Mouse (Mus musculus) stomach, postnatal 0 days (tissue): Measurements from ENCODE around the gene Shroom2. TPM values are rescaled to one million over a fixed set of nuclear protein-coding genes. Genes with fewer than 3 reads are reported as not detected.
A peak's percentile ranks its signal among the peaks of the same experiment; 100 is the strongest.

Experiments
- ATAC-seq: fragments of 200-750 bp; cut with Nextera tagmentation; 2 replicates; pipeline ENCODE4 v1.8.0; 2017; ENCODE audit not compliant: low FRiP score, low TSS enrichment
- DNase-seq: peaks from one replicate; pipeline ENCODE4 v3.0.0-alpha.2; 2016; ENCODE audit warnings: low spot score
- H3K27ac ChIP-seq: fragments of 300-500 bp; sonication (generic); replicated peaks from 2 replicates; pipeline ENCODE4 v1.5.1; 2014; ENCODE audit warnings: mild to moderate bottlenecking, control low read depth
- H3K27me3 ChIP-seq: fragments of 300-500 bp; sonication (generic); 2 replicates; pipeline ENCODE4 v1.6.1; 2014; ENCODE audit warnings: low read length; ENCODE audit not compliant: control insufficient read depth, insufficient read depth
- H3K36me3 ChIP-seq: fragments of 300-500 bp; sonication (generic); 2 replicates; pipeline ENCODE4 v1.6.1; 2014; ENCODE audit warnings: low read length, mixed read lengths; ENCODE audit not compliant: control insufficient read depth, insufficient read depth
- H3K4me1 ChIP-seq: fragments of 300-500 bp; sonication (generic); replicated peaks from 2 replicates; pipeline ENCODE4 v1.6.1; 2014; ENCODE audit warnings: antibody characterized with exemption; ENCODE audit not compliant: control insufficient read depth, insufficient read depth
- H3K4me2 ChIP-seq: fragments of 300-500 bp; sonication (generic); replicated peaks from 2 replicates; pipeline ENCODE4 v1.6.1; 2014; ENCODE audit warnings: low read depth, mild to moderate bottlenecking, control low read depth, moderate library complexity
- H3K4me3 ChIP-seq: fragments of 300-500 bp; sonication (generic); 2 replicates; pipeline ENCODE4 v1.5.1; 2014; ENCODE audit warnings: low read depth, low read length, control low read depth
- H3K9ac ChIP-seq: fragments of 300-500 bp; sonication (generic); 2 replicates; pipeline ENCODE4 v1.6.1; 2014; ENCODE audit warnings: mild to moderate bottlenecking, low read length, control low read depth, mixed read lengths
- H3K9me3 ChIP-seq: fragments of 300-500 bp; sonication (generic); 2 replicates; pipeline ENCODE4 v1.6.1; 2016; ENCODE audit warnings: low read length; ENCODE audit not compliant: control insufficient read depth
- CTCF ChIP-seq: IDR thresholded peaks from 2 replicates; pipeline ENCODE4 v1.5.1; 2016; ENCODE audit warnings: antibody characterized with exemption, low read depth, mild to moderate bottlenecking, moderate library complexity
- EP300 ChIP-seq: optimal IDR thresholded peaks from 2 replicates; pipeline ENCODE3; 2016; ENCODE audit warnings: antibody characterized with exemption
- WGBS: fragments of 180-500 bp; shearing (Covaris S2); extraction: QIAGEN DNeasy Blood & Tissue Kit; methylation state at CpG from one replicate; pipeline ENCODE4 v1.1.7; 2014; 5-methylcytosine and 5-hydroxymethylcytosine counted together
- polyA plus RNA-seq: library from polyadenylated mRNA; unstranded; fragments of >200 nt; fragmentation: Nextera tagmentation; extraction: Ambion mirVana; gene quantifications from 2 replicates; pipeline ENCODE4 v1.2.1, GENCODE M21; 2015

Shroom2 gene
- polyA plus RNA-seq, 1 experiment from 2014 or later: 2.1 TPM

DNA sequence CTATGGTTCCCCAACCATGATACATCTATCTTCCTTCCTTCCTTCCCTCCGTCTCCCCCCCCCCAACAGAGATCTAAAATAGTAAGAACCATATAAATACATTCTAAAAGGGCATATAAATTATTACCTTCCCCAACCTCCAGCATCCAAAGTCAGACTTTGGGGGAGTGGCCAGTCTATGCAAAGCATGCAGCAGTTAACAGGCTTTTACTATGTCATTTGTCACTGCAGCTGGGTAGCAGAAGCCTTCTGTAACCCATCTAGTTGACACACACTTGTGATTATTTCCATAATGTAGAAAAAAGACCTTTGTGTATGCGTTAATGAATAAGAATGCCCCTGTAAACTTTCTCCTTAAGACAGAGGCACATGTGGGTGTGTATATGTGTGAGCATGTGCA, 126.6 kb downstream of the Shroom2 start:
- ATAC-seq (no peak), DNase-seq (no peak)
- Histone ChIP-seq H3K36me3 (no peaks in the 10 kb centered on the region), H3K4me2 (no peak overlapping the region), H3K4me3 (no peak overlapping the region), H3K27ac (no peak overlapping the region), H3K9ac (no peak overlapping the region), H3K27me3 (no peaks in the 10 kb centered on the region), H3K4me1 (no peaks in the 10 kb centered on the region), H3K9me3 (no peaks in the 10 kb centered on the region)
- WGBS: 64% methylated on average over 2 of the region's 2 CpGs
- no peak for TF ChIP-seq EP300
- no peak for TF ChIP-seq CTCF

DNA sequence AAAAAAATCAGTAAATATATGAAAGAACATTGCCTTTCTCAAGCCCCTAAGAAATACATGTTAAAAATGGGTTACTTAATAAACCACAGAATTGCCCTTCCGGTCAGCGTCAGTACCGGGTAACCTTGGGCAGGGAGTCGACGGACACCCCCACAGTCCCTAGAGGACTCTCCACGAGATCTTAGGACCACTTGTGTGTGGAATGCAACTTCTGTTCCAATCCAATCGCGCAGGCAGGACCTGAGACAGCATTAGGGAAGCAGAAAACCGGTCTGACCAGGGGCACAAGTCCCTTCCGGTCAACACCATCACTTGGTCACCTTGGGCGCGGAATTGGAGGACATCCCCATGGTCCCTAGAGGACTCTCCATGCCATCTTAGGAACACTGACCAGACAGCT, 133.9 kb downstream of the Shroom2 start:
- Histone ChIP-seq H3K4me3 (no peak overlapping the region), H3K9me3 (no peaks in the 10 kb centered on the region), H3K27ac (no peak overlapping the region), H3K4me2 (no peak overlapping the region), H3K36me3 (no peaks in the 10 kb centered on the region), H3K27me3 (no peaks in the 10 kb centered on the region), H3K9ac (no peak overlapping the region), H3K4me1 (no peaks in the 10 kb centered on the region)
- no peak for TF ChIP-seq CTCF
- no peak for TF ChIP-seq EP300
- ATAC-seq (no peak), DNase-seq (no peak)
- 85% methylated on average over 12 of the region's 12 CpGs for WGBS

DNA sequence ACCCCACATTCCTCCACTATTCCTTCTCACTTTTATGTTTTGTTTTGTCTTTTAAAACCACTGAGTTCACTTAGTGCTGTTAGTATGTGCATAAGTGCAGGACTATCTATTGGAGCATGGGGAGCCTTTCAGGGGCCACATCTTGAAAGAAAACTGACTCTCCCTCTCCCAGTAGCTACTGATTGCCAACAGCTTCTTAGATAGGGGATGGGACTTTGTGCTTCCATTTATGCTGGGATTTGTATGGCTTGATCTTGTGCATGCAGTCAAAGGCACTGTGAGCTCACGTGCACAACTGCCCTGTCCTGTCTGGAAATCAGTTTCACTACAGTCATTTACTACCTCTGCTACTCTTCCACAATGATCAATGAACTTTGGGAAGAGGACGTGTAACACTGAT, 147.9 kb downstream of the Shroom2 start:
- TF ChIP-seq CTCF: no peak
- TF ChIP-seq EP300: no peak
- Histone ChIP-seq H3K4me3 (no peak overlapping the region), H3K9ac (no peak overlapping the region), H3K4me1 (no peaks in the 10 kb centered on the region), H3K36me3 (no peaks in the 10 kb centered on the region), H3K9me3 (no peaks in the 10 kb centered on the region), H3K27ac (no peak overlapping the region), H3K27me3 (no peaks in the 10 kb centered on the region), H3K4me2 (no peak overlapping the region)
- DNase-seq (no peak), ATAC-seq (no peak)
- WGBS: 75% methylated on average over 2 of the region's 2 CpGs

DNA sequence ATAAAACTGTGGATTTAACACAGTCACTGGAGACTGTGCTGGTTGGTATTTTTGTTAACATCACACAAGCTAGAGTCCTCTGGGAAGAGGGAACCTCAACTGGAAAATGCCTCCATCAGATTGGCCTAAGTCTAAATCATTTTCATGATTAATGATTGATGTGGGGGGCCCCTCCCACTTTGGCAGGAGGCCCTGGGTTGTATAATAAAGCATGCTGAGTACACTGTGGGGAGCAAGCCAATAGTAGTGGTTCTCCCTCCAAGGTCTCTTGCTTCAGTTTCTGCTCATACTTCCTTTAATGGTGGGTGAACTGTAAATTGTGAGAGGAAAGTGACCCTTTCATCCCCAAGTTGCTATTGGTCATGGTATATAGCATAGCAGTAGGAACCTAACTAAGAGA, 148.3 kb downstream of the Shroom2 start:
- TF ChIP-seq CTCF (no peak), EP300 (no peak)
- no peaks in the 10 kb centered on the region for H3K27me3 ChIP-seq
- H3K4me1 ChIP-seq: no peaks in the 10 kb centered on the region
- no peaks in the 10 kb centered on the region for H3K36me3 ChIP-seq
- DNase-seq (peak; percentile 19), ATAC-seq (no peak)
- no peak overlapping the region for H3K4me2 ChIP-seq
- H3K4me3 ChIP-seq: no peak overlapping the region
- H3K27ac ChIP-seq: no peak overlapping the region
- H3K9ac ChIP-seq: no peak overlapping the region
- H3K9me3 ChIP-seq: no peaks in the 10 kb centered on the region

- DNase-seq: peak; percentile 30
- Histone ChIP-seq H3K9me3 (no peaks in the 10 kb centered on the region), H3K4me3 (no peak overlapping the region), H3K27ac (no peak overlapping the region), H3K9ac (no peak overlapping the region), H3K27me3 (no peaks in the 10 kb centered on the region), H3K36me3 (no peaks in the 10 kb centered on the region), H3K4me1 (no peaks in the 10 kb centered on the region), H3K4me2 (no peak overlapping the region)
- ATAC-seq: no peak
- WGBS: 80% methylated on average over 1 of the region's 1 CpGs
- TF ChIP-seq CTCF (peak; percentile 76), EP300 (no peak)
Observed at GRCm38 (mm10) chrX:152618464-152618863, 150.8 kb downstream of the Shroom2 start.

DNA sequence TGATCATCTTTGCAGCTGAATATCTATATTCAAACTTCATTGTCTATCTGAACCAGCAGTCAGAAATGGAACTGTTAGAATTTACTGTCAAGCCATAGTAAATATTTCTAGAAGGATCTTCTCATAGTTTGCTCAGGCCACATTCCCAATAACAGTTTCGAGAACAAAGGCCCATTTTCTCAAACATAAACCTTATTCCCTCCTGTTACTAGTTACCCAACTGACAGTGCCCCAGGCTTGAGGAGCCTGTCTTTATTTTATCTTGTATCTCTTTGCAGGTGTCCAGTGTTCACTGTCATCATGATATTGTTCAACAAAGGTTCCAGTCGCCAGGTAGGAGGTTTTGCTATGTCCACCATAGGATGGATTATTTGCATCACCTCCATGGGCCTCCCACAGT, 206.2 kb downstream of the Shroom2 start, which contains the start of gene Cldn34a:
TSS of gene Cldn34a (plus strand) at position 301 of the 400 bp plus-strand sequence.
- Histone ChIP-seq H3K27ac (no peak within 1 kb of the TSS), H3K4me2 (no peak within 1 kb of the TSS), H3K9me3 (no peaks in the 10 kb centered on the region), H3K9ac (no peak within 1 kb of the TSS), H3K4me1 (no peaks in the 10 kb centered on the region), H3K36me3 (no peaks in the 10 kb centered on the region), H3K4me3 (no peak within 1 kb of the TSS), H3K27me3 (no peaks in the 10 kb centered on the region)
- TF ChIP-seq EP300 (no peak), CTCF (no peak)
- no peak for DNase-seq
- ATAC-seq: no peak
- WGBS: 72% methylated on average over 2 of the region's 2 CpGs

Other genes with a start within 250 kb of the Shroom2 start
- not detected in 2 replicates for gene Cldn34a, start 206.1 kb downstream of the Shroom2 start, polyA plus RNA-seq
- gene Gpr143, start 12.5 kb upstream of the Shroom2 start, polyA plus RNA-seq: 0.07 TPM in 1 of 2 replicates, not detected in the other
- gene Usp51, start 237.0 kb upstream of the Shroom2 start, polyA plus RNA-seq: 0.30 and 0.31 TPM in 2 replicates